Mouse (Mus musculus): ENCODE data around the gene Mrps5.

The Mrps5 gene

GRCm38 (mm10) chr2:127622065-127622464 lies 35.0 kb downstream of the Mrps5 start:
- DNase-seq, result no peak

GRCm38 (mm10) chr2:127624786-127625185 lies 37.8 kb downstream of the Mrps5 start:
- no peak for DNase-seq

GRCm38 (mm10) chr2:127625659-127626058 lies 38.6 kb downstream of the Mrps5 start:
- DNase-seq, result no peak

- no peak for DNase-seq
Observed at GRCm38 (mm10) chr2:127627354-127627753, 40.3 kb downstream of the Mrps5 start.

GRCm38 (mm10) chr2:127627990-127628570 lies 41.1 kb downstream of the Mrps5 start:
- no peak for DNase-seq

GRCm38 (mm10) chr2:127632601-127633000 lies 45.6 kb downstream of the Mrps5 start:
- DNase-seq, result no peak

GRCm38 (mm10) chr2:127635581-127635980 lies 48.6 kb downstream of the Mrps5 start:
- DNase-seq, result no peak

- no peak for DNase-seq
Observed at GRCm38 (mm10) chr2:127638973-127639372, 52.0 kb downstream of the Mrps5 start.

GRCm38 (mm10) chr2:127643728-127644704 lies 57.0 kb downstream of the Mrps5 start:
- no peak for DNase-seq

GRCm38 (mm10) chr2:127646875-127647274 lies 59.9 kb downstream of the Mrps5 start:
- DNase-seq, result no peak

- DNase-seq, result no peak
Observed at GRCm38 (mm10) chr2:127648145-127648544, 61.1 kb downstream of the Mrps5 start.

GRCm38 (mm10) chr2:127649921-127650320 lies 62.9 kb downstream of the Mrps5 start:
- DNase-seq, result no peak

GRCm38 (mm10) chr2:127651601-127652000 lies 64.6 kb downstream of the Mrps5 start:
- no peak for DNase-seq

- DNase-seq, result no peak
Observed at GRCm38 (mm10) chr2:127652335-127652734, 65.3 kb downstream of the Mrps5 start.

GRCm38 (mm10) chr2:127652805-127653204 lies 65.8 kb downstream of the Mrps5 start:
- DNase-seq, result no peak

GRCm38 (mm10) chr2:127654786-127655185 lies 67.8 kb downstream of the Mrps5 start:
- DNase-seq, result no peak

- no peak for DNase-seq
Observed at GRCm38 (mm10) chr2:127655419-127655818, 68.4 kb downstream of the Mrps5 start.

- DNase-seq, result peak; percentile 10
Observed at GRCm38 (mm10) chr2:127656086-127656720, 69.2 kb downstream of the Mrps5 start, which contains the start of gene Mal. Gene Mal, minus strand, starts transcription at chr2:127656695.
